Mouse (Mus musculus) lung, postnatal 0 days (tissue): ENCODE measurements around the gene Prickle2.

Experiments used
- CTCF ChIP-seq: IDR thresholded peaks from 2 replicates; pipeline ENCODE4 v1.5.1; 2016; ENCODE audit warnings: antibody characterized with exemption, mild to moderate bottlenecking
- EP300 ChIP-seq: IDR thresholded peaks from 2 replicates; pipeline ENCODE4 v1.6.1; 2016; ENCODE audit warnings: antibody characterized with exemption, mild to moderate bottlenecking, control low read depth

GRCm38 (mm10) chr6:92468892-92469291, 237.1 kb downstream of the Prickle2 start:
- TF ChIP-seq CTCF (no peak), EP300 (no peak)
